Mouse (Mus musculus): ENCODE data around the gene Selenoo. TPM values are rescaled to one million over a fixed set of nuclear protein-coding genes. Genes with fewer than 3 reads are reported as not detected.
A peak's percentile ranks its signal among the peaks of the same experiment; 100 is the strongest.

The Selenoo gene
- polyA plus RNA-seq, 1 experiment from 2014 or later = 10.1 TPM

GRCm38 (mm10) chr15:89141443-89141842, 52.6 kb downstream of the Selenoo start:
- peaks cover 39% of the 10 kb centered on the region for H3K4me1 ChIP-seq (replicated peaks)
- H3K4me2 ChIP-seq = peak overlapping the region; percentile 98; the same call in 1 of the 2 replicates
- ATAC-seq (replicated peaks; ENCODE audit: insufficient number of reproducible peaks, insufficient read depth, low FRiP score, low read depth) = no peak
- H3K9me3 ChIP-seq (replicated peaks) = no peaks in the 10 kb centered on the region
- no peak overlapping the region for H3K27ac ChIP-seq
- no peak overlapping the region for H3K9ac ChIP-seq
- H3K4me3 ChIP-seq = no peak overlapping the region
- 17% methylated on average over 5 of the region's 5 CpGs for WGBS
- H3K36me3 ChIP-seq = no peaks in the 10 kb centered on the region
- peaks cover 69% of the 10 kb centered on the region for H3K27me3 ChIP-seq

GRCm38 (mm10) chr15:89141905-89142304, 53.0 kb downstream of the Selenoo start:
- 47% methylated on average over 4 of the region's 4 CpGs for WGBS
- no peak overlapping the region for H3K9ac ChIP-seq
- H3K4me3 ChIP-seq = no peak overlapping the region
- H3K4me1 ChIP-seq (replicated peaks) = peaks cover 44% of the 10 kb centered on the region
- H3K4me2 ChIP-seq = no peak overlapping the region
- no peak for ATAC-seq (replicated peaks; ENCODE audit: insufficient number of reproducible peaks, insufficient read depth, low FRiP score, low read depth)
- no peaks in the 10 kb centered on the region for H3K36me3 ChIP-seq
- H3K27me3 ChIP-seq = peaks cover 73% of the 10 kb centered on the region
- H3K27ac ChIP-seq = no peak overlapping the region
- H3K9me3 ChIP-seq (replicated peaks) = no peaks in the 10 kb centered on the region

GRCm38 (mm10) chr15:89143134-89143533, 54.2 kb downstream of the Selenoo start:
- H3K27me3 ChIP-seq = peaks cover 85% of the 10 kb centered on the region
- H3K4me1 ChIP-seq (replicated peaks) = peaks cover 41% of the 10 kb centered on the region
- H3K9me3 ChIP-seq (replicated peaks) = no peaks in the 10 kb centered on the region
- H3K27ac ChIP-seq = no peak overlapping the region
- H3K36me3 ChIP-seq = no peaks in the 10 kb centered on the region
- no peak overlapping the region for H3K4me3 ChIP-seq
- no peak for ATAC-seq (replicated peaks; ENCODE audit: insufficient number of reproducible peaks, insufficient read depth, low FRiP score, low read depth)
- H3K9ac ChIP-seq = no peak overlapping the region
- 64% methylated on average over 2 of the region's 2 CpGs for WGBS
- no peak overlapping the region for H3K4me2 ChIP-seq

- Histone ChIP-seq H3K27me3 (peaks cover 94% of the 10 kb centered on the region), H3K4me1 (replicated peaks) (peaks cover 50% of the 10 kb centered on the region), H3K9me3 (replicated peaks) (no peaks in the 10 kb centered on the region), H3K36me3 (no peaks in the 10 kb centered on the region), H3K4me2 (no peak overlapping the region), H3K9ac (no peak overlapping the region), H3K27ac (no peak overlapping the region), H3K4me3 (no peak overlapping the region)
- no peak for ATAC-seq (replicated peaks; ENCODE audit: insufficient number of reproducible peaks, insufficient read depth, low FRiP score, low read depth)
- 79% methylated on average over 11 of the region's 11 CpGs for WGBS
These were observed 56.1 kb downstream of the Selenoo start for GRCm38 (mm10) chr15:89144965-89145364.

- Histone ChIP-seq H3K36me3 (no peaks in the 10 kb centered on the region), H3K27me3 (peaks cover 86% of the 10 kb centered on the region), H3K4me3 (no peak overlapping the region), H3K4me1 (replicated peaks) (peaks cover 44% of the 10 kb centered on the region), H3K9ac (no peak overlapping the region), H3K4me2 (peak overlapping the region; percentile 51), H3K27ac (no peak overlapping the region), H3K9me3 (replicated peaks) (no peaks in the 10 kb centered on the region)
- no peak for ATAC-seq (replicated peaks; ENCODE audit: insufficient number of reproducible peaks, insufficient read depth, low FRiP score, low read depth)
- 66% methylated on average over 24 of the region's 24 CpGs for WGBS
These were observed 57.0 kb downstream of the Selenoo start for GRCm38 (mm10) chr15:89145813-89146350.

- Histone ChIP-seq H3K9ac (no peak overlapping the region), H3K27ac (no peak overlapping the region), H3K4me2 (peak overlapping the region; percentile 51), H3K4me3 (peak overlapping the region; percentile 30), H3K36me3 (no peaks in the 10 kb centered on the region), H3K4me1 (replicated peaks) (peaks cover 38% of the 10 kb centered on the region), H3K27me3 (peaks cover 79% of the 10 kb centered on the region), H3K9me3 (replicated peaks) (no peaks in the 10 kb centered on the region)
- 2% methylated on average over 27 of the region's 27 CpGs for WGBS
- ATAC-seq (replicated peaks; ENCODE audit: insufficient number of reproducible peaks, insufficient read depth, low FRiP score, low read depth) = 0 out of 2 replicates have a peak, but pooled peaks have one; percentile 8
These were observed 57.7 kb downstream of the Selenoo start for GRCm38 (mm10) chr15:89146537-89146936.

GRCm38 (mm10) chr15:89147024-89147423, 58.1 kb downstream of the Selenoo start:
- ATAC-seq (replicated peaks; ENCODE audit: insufficient number of reproducible peaks, insufficient read depth, low FRiP score, low read depth) = no peak
- Histone ChIP-seq H3K4me2 (peak overlapping the region; percentile 51), H3K9ac (no peak overlapping the region)

GRCm38 (mm10) chr15:89147456-89147855, 58.6 kb downstream of the Selenoo start:
- Histone ChIP-seq H3K27me3 (peaks cover 70% of the 10 kb centered on the region), H3K27ac (no peak overlapping the region), H3K9me3 (replicated peaks) (no peaks in the 10 kb centered on the region), H3K4me1 (replicated peaks) (peaks cover 37% of the 10 kb centered on the region), H3K36me3 (no peaks in the 10 kb centered on the region), H3K4me3 (0 out of 2 replicates have a peak overlapping the region, but pooled peaks have one; percentile 3), H3K9ac (no peak overlapping the region), H3K4me2 (0 out of 2 replicates have a peak overlapping the region, but pooled peaks have one; percentile 51)
- WGBS = 22% methylated on average over 10 of the region's 10 CpGs
- ATAC-seq (replicated peaks; ENCODE audit: insufficient number of reproducible peaks, insufficient read depth, low FRiP score, low read depth) = no peak

More at GRCm38 (mm10) chr15:89147024-89147423, 58.1 kb downstream of the Selenoo start:
- WGBS = 10% methylated on average over 16 of the region's 16 CpGs
- Histone ChIP-seq H3K27ac (no peak overlapping the region), H3K4me1 (replicated peaks) (peaks cover 37% of the 10 kb centered on the region), H3K27me3 (peaks cover 74% of the 10 kb centered on the region), H3K9me3 (replicated peaks) (no peaks in the 10 kb centered on the region), H3K36me3 (no peaks in the 10 kb centered on the region), H3K4me3 (peak overlapping the region; percentile 30)

- no peak overlapping the region for H3K27ac ChIP-seq
- H3K4me3 ChIP-seq = peak overlapping the region; percentile 75; the same call in 1 of the 2 replicates
- H3K36me3 ChIP-seq = no peaks in the 10 kb centered on the region
- H3K9me3 ChIP-seq (replicated peaks) = no peaks in the 10 kb centered on the region
- peaks cover 67% of the 10 kb centered on the region for H3K27me3 ChIP-seq
- ATAC-seq (replicated peaks; ENCODE audit: insufficient number of reproducible peaks, insufficient read depth, low FRiP score, low read depth) = no peak
- H3K9ac ChIP-seq = no peak overlapping the region
- peaks cover 37% of the 10 kb centered on the region for H3K4me1 ChIP-seq (replicated peaks)
- no peak overlapping the region for H3K4me2 ChIP-seq
- 69% methylated on average over 4 of the region's 4 CpGs for WGBS
These were observed 59.0 kb downstream of the Selenoo start for GRCm38 (mm10) chr15:89147895-89148294.

GRCm38 (mm10) chr15:89148496-89149270, 59.8 kb downstream of the Selenoo start:
- peak overlapping the region; percentile 64 for H3K9ac ChIP-seq
- WGBS = 5% methylated on average over 25 of the region's 25 CpGs
- H3K4me3 ChIP-seq = peak overlapping the region; percentile 75
- peaks cover 1% of the 10 kb centered on the region; the same call in 1 of the 2 replicates for H3K36me3 ChIP-seq
- H3K27me3 ChIP-seq = peaks cover 63% of the 10 kb centered on the region
- ATAC-seq (replicated peaks; ENCODE audit: insufficient number of reproducible peaks, insufficient read depth, low FRiP score, low read depth) = no peak
- peaks cover 37% of the 10 kb centered on the region for H3K4me1 ChIP-seq (replicated peaks)
- no peak overlapping the region; the same call in 1 of the 2 replicates for H3K27ac ChIP-seq
- H3K9me3 ChIP-seq (replicated peaks) = no peaks in the 10 kb centered on the region
- H3K4me2 ChIP-seq = peak overlapping the region; percentile 97

- Histone ChIP-seq H3K27me3 (peaks cover 55% of the 10 kb centered on the region), H3K4me3 (peak within 1 kb of the TSS; percentile 75), H3K27ac (no peak within 1 kb of the TSS; the same call in 1 of the 2 replicates), H3K4me1 (replicated peaks) (peaks cover 37% of the 10 kb centered on the region), H3K4me2 (peak within 1 kb of the TSS; percentile 97), H3K36me3 (peaks cover 9% of the 10 kb centered on the region; the same call in 1 of the 2 replicates), H3K9ac (peak within 1 kb of the TSS; percentile 64), H3K9me3 (replicated peaks) (no peaks in the 10 kb centered on the region)
- peak; percentile 56 for ATAC-seq (replicated peaks; ENCODE audit: insufficient number of reproducible peaks, insufficient read depth, low FRiP score, low read depth)
- under 1% methylated on average over 45 of the region's 61 CpGs for WGBS
These were observed 60.6 kb downstream of the Selenoo start, which contains the start of gene Mapk11 for GRCm38 (mm10) chr15:89149271-89150040. Mapk11 (minus strand) TSS chr15:89149628.
